Mouse (Mus musculus) stomach, postnatal 0 days (tissue): ENCODE data around the gene Tmbim6. TPM values are rescaled to one million over a fixed set of nuclear protein-coding genes. Genes with fewer than 3 reads are reported as not detected.

Source experiments
- ATAC-seq: fragments of 200-750 bp; cut with Nextera tagmentation; 2 replicates; pipeline ENCODE4 v1.8.0; 2017; ENCODE audit not compliant: low FRiP score, low TSS enrichment
- DNase-seq: peaks from one replicate; pipeline ENCODE4 v3.0.0-alpha.2; 2016; ENCODE audit warnings: low spot score
- H3K27ac ChIP-seq: fragments of 300-500 bp; sonication (generic); replicated peaks from 2 replicates; pipeline ENCODE4 v1.5.1; 2014; ENCODE audit warnings: mild to moderate bottlenecking, control low read depth
- H3K27me3 ChIP-seq: fragments of 300-500 bp; sonication (generic); 2 replicates; pipeline ENCODE4 v1.6.1; 2014; ENCODE audit warnings: low read length; ENCODE audit not compliant: control insufficient read depth, insufficient read depth
- H3K36me3 ChIP-seq: fragments of 300-500 bp; sonication (generic); 2 replicates; pipeline ENCODE4 v1.6.1; 2014; ENCODE audit warnings: low read length, mixed read lengths; ENCODE audit not compliant: control insufficient read depth, insufficient read depth
- H3K4me1 ChIP-seq: fragments of 300-500 bp; sonication (generic); replicated peaks from 2 replicates; pipeline ENCODE4 v1.6.1; 2014; ENCODE audit warnings: antibody characterized with exemption; ENCODE audit not compliant: control insufficient read depth, insufficient read depth
- H3K4me2 ChIP-seq: fragments of 300-500 bp; sonication (generic); replicated peaks from 2 replicates; pipeline ENCODE4 v1.6.1; 2014; ENCODE audit warnings: low read depth, mild to moderate bottlenecking, control low read depth, moderate library complexity
- H3K4me3 ChIP-seq: fragments of 300-500 bp; sonication (generic); 2 replicates; pipeline ENCODE4 v1.5.1; 2014; ENCODE audit warnings: low read depth, low read length, control low read depth
- H3K9ac ChIP-seq: fragments of 300-500 bp; sonication (generic); 2 replicates; pipeline ENCODE4 v1.6.1; 2014; ENCODE audit warnings: mild to moderate bottlenecking, low read length, control low read depth, mixed read lengths
- H3K9me3 ChIP-seq: fragments of 300-500 bp; sonication (generic); 2 replicates; pipeline ENCODE4 v1.6.1; 2016; ENCODE audit warnings: low read length; ENCODE audit not compliant: control insufficient read depth
- CTCF ChIP-seq: IDR thresholded peaks from 2 replicates; pipeline ENCODE4 v1.5.1; 2016; ENCODE audit warnings: antibody characterized with exemption, low read depth, mild to moderate bottlenecking, moderate library complexity
- EP300 ChIP-seq: optimal IDR thresholded peaks from 2 replicates; pipeline ENCODE3; 2016; ENCODE audit warnings: antibody characterized with exemption
- WGBS: fragments of 180-500 bp; shearing (Covaris S2); extraction: QIAGEN DNeasy Blood & Tissue Kit; methylation state at CpG from one replicate; pipeline ENCODE4 v1.1.7; 2014; 5-methylcytosine and 5-hydroxymethylcytosine counted together
- polyA plus RNA-seq: library from polyadenylated mRNA; unstranded; fragments of >200 nt; fragmentation: Nextera tagmentation; extraction: Ambion mirVana; gene quantifications from 2 replicates; pipeline ENCODE4 v1.2.1, GENCODE M21; 2015

The Tmbim6 gene
- polyA plus RNA-seq, 1 experiment from 2014 or later = 469 TPM

- under 1% methylated on average over 42 of the region's 43 CpGs for WGBS
- Histone ChIP-seq H3K4me3 (peak overlapping the region; percentile 72), H3K27ac (peak overlapping the region; percentile 88), H3K4me1 (no peaks in the 10 kb centered on the region), H3K4me2 (peak overlapping the region; percentile 86), H3K9me3 (no peaks in the 10 kb centered on the region), H3K9ac (peak overlapping the region; percentile 79), H3K27me3 (no peaks in the 10 kb centered on the region), H3K36me3 (no peaks in the 10 kb centered on the region)
- DNase-seq = peak; percentile 60
- TF ChIP-seq EP300 (no peak), CTCF (no peak)
- peak; percentile 47; the same call in 1 of the 2 replicates for ATAC-seq
These were observed 64.4 kb downstream of the Tmbim6 start for GRCm38 (mm10) chr15:99456963-99457605.

GRCm38 (mm10) chr15:99457606-99458401 lies 65.1 kb downstream of the Tmbim6 start, which contains the start of gene Nckap5l:
Gene Nckap5l (minus strand): TSS chr15:99457748.
- 1% methylated on average over 43 of the region's 45 CpGs for WGBS
- Histone ChIP-seq H3K4me1 (no peaks in the 10 kb centered on the region), H3K36me3 (no peaks in the 10 kb centered on the region), H3K9me3 (no peaks in the 10 kb centered on the region), H3K4me2 (peak within 1 kb of the TSS; percentile 86), H3K4me3 (peak within 1 kb of the TSS; percentile 72), H3K27ac (peak within 1 kb of the TSS; percentile 88), H3K9ac (peak within 1 kb of the TSS; percentile 79), H3K27me3 (no peaks in the 10 kb centered on the region)
- TF ChIP-seq EP300 (no peak), CTCF (no peak)
- DNase-seq = peak; percentile 92
- peak; percentile 97 for ATAC-seq

Other genes starting within 250 kb of the Tmbim6 start
- gene Kcnh3, start 168.0 kb upstream of the Tmbim6 start, polyA plus RNA-seq = 0.29 and 0.30 TPM in 2 replicates
- gene Mcrs1, start 140.9 kb upstream of the Tmbim6 start, polyA plus RNA-seq = 64.2 and 66.4 TPM in 2 replicates
- 16.1 and 18.3 TPM in 2 replicates for gene Prpf40b, start 97.8 kb upstream of the Tmbim6 start, polyA plus RNA-seq
- gene Fam186b, start 97.0 kb upstream of the Tmbim6 start, polyA plus RNA-seq = 0.28 TPM in 1 of 2 replicates, not detected in the other
- 8.0 and 8.6 TPM in 2 replicates for gene Fmnl3, start 22.4 kb upstream of the Tmbim6 start, polyA plus RNA-seq
- gene Nckap5l, start 64.9 kb downstream of the Tmbim6 start, polyA plus RNA-seq = 2.1 and 2.4 TPM in 2 replicates
- 9.3 and 10.4 TPM in 2 replicates for gene Bcdin3d, start 81.8 kb downstream of the Tmbim6 start, polyA plus RNA-seq
- 0.62 and 0.81 TPM in 2 replicates for gene Faim2, start 135.3 kb downstream of the Tmbim6 start, polyA plus RNA-seq
- gene Aqp2, start 186.2 kb downstream of the Tmbim6 start, polyA plus RNA-seq = not detected in 2 replicates
- gene Aqp5, start 197.9 kb downstream of the Tmbim6 start, polyA plus RNA-seq = 0.72 and 1.9 TPM in 2 replicates
- not detected in 2 replicates for gene Aqp6, start 208.5 kb downstream of the Tmbim6 start, polyA plus RNA-seq